Mouse (Mus musculus) lung, postnatal 36 days (tissue): Measurements from ENCODE around the gene Ccr7.

Source experiments
- DNase-seq: peaks from one replicate; pipeline ENCODE4 v3.0.0; 2022; ENCODE audit warnings: mixed read lengths

Ccr7 gene

DNA sequence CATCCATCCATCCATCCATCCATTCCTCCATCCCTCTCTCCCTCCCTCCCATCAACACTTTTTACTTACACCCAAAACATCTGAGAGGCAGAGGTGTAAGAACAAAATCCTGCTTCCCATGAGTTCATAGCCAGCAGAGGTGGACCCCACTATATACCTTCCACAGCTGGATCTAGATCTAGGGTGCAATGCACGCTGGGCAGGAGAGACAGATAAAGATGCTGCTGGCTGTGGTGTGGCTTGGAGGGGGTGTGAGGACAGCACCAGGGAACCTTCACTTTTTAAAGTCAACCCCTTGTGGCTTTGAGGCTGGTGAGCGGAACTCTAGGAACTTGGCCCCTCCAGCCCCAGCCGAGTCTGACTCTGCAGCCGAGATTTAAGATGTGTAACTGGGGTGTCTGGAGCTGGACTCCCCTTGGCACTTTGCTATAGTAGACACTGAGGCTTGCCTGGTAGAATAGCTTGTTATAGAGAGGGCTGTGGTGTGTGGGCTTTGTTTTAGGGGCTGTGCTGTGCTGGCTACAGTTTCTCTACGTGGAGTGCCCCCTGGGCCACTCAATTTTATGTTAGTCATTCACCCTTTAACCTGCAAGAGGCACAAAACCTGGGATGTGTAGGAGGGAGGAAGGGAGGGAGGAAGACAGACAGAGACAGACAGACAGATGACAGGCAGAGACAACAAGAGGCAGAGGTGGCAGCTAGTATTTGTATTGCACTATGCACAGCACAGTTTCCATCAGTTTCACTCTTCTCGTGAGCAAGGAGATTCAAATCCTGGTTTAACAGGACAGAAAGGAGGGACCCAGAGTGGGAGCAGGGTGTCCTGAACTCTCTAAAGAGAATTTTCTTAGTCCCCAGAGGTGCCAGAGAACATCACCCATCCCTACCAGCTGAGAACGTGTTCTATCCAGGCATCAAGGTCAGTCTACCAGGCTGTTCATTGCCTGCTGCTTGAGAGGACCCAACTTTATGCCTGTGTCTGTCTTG is 817 bp downstream of the Ccr7 start:
- no peak for DNase-seq

DNA sequence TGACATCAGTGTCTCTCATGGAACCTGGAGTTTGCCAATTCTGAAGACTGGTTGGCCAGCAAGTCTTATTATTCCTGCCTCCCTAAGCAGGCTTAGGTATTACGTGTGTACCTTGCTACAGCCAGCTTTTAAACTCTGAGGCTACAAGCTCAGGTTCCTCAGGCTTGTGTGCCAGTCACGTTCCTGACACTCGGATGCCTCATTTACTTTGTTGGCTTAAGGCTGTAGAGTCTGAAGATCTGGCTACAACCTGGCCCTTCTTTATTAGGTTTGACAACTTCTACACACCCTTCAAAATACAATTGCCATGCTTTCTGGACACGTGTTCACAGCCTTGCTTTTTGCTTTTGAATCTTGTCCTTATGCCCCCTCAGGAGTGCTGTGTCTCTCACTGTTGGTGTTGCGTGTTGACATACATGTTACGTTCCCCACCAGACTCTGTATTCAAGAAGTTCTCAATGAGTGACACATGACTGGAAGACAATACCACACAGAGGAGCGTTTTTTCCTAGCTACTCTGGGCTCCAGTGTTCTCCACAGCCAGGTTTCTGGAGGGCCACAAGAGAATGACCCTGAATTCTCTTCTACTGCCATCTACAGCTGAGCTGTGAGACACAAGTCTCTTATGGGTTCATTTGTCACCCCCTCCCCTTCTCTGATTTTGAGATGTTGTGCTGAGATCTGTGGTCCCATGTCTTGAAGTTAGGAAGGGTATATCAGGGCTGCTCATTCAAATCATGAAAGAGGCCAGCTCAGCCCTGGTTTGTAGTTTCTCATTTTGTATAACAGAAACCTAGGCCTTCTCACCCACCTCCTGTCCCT is 2.3 kb downstream of the Ccr7 start:
- DNase-seq: no peak

DNA sequence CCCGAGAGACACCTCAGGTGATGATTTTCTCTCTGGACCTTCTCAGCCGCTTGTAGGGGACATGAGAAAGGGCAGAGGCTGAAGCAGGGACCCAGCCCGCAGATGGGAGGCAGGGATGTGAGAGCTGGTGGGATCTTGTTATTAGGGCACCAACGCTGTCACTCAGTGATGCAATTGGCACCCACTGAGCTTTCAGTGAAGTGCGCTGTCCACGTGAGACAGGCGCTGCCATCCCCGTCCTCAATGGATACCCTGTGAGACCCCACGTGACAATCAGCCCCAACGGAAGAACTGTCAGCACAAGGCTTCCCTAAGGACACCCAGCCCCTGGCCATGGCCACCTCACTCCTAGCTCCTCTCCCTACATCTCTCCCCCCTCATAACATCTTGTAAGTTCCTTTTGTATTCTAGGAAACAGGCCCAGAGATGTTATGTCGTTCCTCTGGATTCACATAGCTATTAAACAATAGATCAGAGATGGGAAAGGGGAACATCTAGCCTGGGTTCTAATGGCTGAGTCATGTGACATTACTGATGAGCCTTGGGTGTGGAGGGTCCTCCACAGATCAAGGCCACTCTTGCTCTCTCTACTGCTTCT is 3.4 kb downstream of the Ccr7 start:
- no peak for DNase-seq

DNA sequence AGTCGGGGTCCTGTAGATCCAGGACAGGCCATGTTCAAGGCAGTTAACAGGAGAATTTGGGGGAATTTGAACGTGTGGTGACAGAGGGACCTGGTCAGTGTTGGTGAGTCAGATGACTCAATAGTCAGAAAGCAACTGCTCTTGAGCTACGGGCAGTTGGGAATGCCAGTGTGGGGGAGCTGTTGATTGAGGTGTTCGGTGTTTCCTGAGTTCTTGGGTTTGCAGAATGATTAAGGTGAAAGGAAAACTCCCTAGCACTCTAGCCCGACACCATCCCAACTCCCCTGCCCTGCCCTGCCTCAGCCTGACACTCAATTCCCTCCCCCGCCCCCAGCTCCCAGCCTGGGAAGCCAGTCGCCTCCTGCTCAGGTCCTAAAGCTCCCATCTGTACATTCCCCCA is 4.0 kb downstream of the Ccr7 start:
- DNase-seq: no peak

DNA sequence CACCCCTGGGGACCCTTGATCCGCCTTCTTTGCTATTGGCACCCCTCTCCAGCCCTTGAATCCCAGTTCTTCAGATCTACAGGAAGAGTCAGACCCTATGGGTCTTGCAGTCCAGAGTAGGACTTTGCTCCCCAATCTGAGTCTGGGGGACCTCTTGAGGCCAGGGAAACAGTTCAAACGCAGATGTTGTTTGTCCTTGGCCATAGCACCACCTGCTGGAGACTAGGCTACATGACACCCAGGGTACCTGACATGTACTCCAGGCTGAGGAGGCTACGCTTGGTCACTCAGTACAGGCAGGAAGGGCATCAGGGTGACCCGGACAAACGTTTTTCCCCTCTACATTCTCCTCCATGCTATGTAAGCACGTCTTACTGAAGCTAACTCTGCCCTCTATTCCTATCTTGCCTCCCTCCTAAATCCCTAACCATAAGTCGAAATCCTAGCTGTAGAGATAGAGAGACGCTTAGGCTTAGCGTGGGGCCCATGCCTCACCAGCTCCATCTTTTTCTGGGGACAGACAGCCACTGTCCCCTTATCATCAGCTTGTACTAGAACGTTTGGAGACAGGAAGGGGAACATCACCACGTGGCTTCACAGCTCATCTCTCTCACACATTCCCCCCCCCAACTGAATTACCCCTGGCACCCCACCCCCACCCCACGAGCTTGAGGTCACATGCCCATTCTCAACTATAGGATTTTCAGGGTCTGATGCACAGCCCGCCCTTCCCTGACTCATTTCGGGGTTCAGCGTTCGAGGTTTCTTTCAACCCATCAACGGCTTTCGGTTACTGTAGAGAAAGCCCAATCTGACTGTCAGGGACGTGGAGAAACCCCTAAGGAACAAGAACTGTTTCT is 4.7 kb downstream of the Ccr7 start:
- DNase-seq: peak; percentile 90

DNA sequence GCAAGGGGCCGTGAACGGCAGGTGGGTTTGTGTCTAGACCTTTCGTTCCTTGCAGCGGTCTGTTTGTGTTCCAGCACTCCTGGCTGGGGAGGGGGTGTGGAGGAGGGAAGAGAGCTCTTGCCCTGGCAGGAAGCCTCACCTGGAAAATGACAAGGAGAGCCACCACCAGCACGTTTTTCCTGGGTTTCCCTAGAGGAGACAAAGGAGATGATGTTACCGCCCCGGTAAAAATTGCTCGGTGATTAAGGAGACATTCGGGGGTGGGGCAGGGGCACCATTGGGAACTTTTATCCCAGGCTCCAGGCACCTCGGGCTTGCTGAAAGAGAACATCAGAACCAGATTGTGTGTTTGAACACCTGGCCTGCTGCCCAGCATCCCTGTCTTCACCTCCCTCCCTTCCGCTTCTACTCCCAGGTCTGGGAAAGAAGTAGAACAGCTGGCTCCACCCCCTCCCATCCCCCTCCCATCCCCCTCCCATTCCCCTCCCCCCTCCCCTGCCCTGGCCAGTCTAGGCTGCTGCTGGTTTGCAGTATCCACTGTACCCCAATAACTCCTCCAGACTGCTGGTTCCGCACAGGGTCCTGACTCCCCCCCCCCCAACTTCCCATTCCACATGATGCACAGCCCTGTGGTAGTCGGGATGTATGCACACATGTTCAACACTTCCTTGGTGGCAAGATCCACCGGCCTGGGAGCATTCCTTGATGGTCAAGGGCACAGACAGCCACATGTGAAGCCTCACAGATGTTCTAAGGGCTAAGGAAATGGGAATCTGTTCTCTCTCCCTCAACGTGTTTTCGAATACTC is 5.8 kb downstream of the Ccr7 start:
- no peak for DNase-seq

DNA sequence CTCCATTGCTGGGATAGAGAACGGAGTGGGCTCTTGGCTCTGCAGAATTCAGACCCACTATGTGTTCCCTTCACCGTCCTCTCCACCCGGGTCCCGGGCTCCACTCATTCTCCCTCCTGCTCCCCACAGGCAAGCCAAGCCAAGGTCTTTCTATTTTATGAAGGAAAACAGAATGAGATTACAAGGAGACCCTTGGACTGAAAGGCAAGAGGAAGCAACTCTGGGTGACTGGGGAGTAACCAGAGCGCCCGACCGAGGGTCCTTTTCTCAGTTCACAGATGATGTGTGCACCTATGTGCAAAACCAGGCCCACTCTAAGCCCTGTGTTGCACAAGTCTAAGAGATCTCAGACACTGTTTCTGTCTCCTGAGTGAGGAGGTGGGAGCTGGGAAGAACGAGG is 6.5 kb downstream of the Ccr7 start:
- no peak for DNase-seq

DNA sequence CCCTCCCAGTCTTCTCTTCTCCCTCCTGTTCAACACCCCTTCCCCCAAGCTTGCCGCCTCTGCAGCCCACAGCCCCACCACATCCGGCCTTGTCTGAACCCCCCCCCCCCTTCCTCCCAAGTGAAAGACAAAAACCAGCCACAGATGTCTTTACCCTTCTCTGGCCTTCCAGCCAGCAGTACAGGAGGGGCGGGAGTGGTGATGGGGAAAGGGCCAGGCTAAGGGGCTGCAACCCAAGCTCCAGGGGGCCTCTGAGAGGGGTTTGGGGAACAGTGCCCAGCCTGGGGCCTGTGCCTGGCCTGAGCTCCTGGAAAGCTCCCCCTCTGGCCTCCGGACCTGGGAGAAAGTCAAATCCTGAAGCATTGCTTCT is 7.0 kb downstream of the Ccr7 start:
- no peak for DNase-seq

DNA sequence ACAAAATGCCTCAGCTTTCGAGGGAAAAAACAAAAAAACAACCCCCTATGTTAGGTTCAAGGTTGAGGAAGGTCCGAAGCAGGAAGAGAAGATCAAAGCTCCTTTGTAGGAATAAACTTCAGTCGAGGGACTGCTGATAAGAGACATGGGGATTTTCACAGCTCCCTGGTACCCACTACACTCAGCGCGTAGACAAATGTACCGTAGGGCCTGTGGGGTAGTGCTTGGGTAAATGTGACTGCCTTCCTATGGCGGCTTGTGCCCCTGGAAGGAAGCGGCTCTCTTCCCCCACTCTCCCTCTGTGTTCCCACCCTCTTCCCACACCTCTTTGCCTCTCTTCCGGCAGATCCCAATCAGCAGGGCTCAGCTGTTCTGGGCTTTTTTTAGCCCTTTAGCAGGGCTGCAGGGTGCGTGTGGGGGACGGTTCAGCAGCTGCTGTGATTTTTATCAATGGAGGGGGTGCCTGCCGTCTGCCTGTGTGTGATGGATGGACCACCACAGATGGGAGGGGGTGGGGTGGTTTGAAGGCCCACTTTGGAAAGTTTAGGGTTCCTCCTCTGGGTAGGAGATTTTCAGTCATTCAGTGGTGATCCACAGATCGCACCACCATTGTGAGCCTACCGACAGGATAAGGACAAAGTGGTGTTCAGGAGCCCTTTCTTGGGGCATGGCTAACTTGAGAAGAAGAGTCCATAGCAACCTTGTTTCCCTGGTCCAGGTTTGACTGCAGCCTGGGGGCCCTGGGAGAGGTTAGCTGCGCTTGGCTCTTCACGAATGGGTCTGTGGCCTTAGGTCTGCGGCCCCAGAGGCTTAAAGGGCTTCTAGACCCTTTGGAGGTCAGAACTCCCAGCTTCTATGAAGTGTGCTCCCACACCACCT is 7.6 kb downstream of the Ccr7 start:
- peak; percentile 49 for DNase-seq

DNA sequence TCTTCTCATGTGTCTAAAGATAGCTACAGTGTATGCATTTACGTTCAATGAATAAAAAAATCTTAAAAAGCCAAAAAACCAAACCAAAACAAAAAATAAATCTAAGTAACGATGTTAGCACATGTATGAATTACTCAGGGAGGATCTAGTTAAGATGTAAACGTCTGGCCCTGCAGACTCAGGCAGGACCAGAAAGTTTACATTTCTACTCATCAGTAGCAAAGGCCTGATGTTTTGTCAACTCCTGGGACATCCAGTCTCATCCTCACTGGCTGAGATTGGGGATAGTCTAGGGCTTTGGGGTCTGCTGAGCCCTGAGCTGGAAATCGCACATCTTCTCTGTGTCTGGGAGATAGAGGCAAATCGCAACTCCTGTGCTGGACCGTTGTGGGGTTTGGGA is 8.3 kb downstream of the Ccr7 start:
- DNase-seq: no peak

DNA sequence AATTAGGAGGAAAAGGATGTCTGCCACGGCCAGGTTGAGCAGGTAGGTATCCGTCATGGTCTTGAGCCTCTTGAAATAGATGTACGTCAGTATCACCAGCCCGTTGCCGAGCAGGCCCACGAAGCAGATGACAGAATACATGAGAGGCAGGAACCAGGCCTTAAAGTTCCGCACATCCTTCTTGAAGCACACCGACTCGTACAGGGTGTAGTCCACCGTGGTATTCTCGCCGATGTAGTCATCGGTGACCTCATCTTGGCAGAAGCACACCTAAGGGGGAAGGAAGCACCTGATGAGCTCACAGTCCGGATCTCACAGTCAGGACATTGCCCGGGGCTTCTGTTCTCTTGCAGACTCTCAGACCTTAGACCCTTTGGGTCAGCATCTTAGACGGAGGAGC is 9.1 kb downstream of the Ccr7 start:
- no peak for DNase-seq

DNA sequence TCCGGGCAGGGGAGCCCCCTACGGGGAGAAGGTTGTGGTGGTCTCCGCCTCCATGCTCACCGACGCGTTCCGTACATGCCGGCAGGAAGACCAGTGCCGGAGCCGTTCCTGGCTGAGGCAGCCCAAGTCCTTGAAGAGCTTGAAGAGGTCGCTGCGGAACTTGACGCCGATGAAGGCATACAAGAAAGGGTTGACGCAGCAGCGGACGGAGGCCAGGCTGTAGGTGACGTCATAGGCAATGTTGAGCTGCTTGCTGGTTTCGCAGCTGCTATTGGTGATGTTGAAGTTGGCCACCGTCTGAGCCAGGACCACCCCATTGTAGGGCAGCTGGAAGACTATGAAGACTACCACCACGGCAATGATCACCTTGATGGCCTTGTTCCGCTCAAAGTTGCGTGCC is 9.9 kb downstream of the Ccr7 start:
- DNase-seq: no peak

DNA sequence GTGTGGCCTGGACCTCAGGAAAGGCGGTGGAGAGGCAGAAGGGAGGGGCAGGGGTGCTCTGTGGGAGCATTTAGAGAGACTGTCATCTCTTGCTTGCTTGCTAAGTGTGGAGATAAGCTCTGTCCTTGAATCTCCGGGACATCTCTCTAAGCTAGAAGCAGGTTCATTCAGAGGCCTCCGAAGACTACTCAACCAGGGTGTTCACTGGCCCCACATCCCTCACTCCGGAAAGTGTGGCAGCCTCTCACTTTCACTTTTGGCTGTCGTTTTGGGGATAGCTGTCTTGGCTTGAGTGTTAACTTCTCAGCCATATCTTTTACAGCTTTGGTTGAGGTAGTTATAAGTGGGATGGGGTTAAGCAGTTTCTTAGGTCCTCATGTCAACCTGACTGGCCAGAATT is 10.4 kb downstream of the Ccr7 start:
- no peak for DNase-seq

DNA sequence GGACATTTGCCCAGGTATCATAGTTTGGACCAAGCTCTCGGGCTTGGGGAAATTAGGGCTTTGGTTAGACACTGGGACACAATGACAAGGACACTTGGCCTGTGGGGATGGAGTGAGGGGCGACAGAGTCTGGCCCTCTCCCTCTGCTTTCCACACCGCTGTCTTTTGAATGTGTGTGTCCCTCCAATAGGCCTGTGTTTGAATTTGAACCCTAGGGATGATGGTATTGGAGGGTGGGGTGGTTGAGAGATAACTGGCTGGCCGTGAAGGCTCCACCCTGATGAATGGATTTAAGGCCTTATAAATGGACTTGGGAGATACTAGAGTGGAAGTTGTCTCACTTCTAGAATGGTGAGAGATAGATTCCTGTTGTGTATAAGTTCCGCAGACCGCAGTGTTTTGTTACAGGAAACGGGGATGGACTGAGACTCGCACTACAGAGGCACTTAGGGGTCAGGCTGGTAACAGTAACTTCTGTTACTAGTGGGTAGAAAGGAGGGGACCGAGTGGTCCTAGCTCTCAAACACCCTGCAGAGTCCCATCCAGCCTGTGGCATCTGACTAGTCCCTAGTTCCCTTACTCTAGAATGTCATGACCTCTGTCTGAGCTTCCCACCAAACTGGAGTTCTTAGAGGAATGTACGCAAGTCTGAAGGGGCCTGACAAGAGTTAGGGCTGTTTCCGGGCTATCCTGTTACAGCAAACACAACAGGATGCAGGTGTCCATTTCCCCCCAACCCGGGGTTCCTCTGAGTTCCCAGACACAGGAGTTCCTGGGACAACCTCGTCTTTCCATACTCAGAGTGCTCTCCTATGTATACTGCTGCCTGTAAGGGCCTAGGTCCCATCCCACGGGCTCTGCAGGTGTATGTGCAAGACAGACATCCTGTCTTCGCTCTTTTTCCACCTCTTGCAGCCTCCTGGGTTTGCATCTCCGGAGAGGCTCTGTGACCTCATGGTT is 11.5 kb downstream of the Ccr7 start:
- DNase-seq: no peak

DNA sequence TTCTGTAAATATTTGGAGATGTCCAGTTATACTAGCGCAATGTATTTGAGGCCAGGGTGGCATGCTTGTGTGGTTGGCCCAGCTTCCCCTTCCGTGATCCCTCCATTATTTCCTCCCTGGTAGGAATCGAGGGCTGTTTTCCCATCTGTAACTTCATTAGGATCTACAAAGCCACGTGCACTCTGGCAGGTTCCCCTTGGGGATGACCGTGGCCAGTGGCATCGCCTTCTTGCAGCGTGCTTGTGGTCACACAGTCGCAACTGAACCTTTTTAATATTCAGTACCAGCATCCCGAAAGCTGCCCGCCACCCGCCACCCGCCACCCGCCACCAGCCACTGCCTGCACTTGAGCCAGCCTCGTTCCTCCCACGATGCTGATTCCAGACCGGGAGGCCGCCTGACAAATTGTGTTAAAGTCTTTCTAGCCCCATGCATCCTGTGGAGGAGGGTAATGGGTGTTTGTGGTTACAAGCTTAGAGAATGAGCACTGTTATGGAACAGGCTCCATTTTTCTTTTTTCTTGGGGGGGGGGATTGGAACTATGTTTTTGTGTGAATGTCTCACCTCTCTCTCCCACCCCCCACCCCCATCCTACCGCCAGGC is 12.3 kb downstream of the Ccr7 start:
- no peak for DNase-seq

DNA sequence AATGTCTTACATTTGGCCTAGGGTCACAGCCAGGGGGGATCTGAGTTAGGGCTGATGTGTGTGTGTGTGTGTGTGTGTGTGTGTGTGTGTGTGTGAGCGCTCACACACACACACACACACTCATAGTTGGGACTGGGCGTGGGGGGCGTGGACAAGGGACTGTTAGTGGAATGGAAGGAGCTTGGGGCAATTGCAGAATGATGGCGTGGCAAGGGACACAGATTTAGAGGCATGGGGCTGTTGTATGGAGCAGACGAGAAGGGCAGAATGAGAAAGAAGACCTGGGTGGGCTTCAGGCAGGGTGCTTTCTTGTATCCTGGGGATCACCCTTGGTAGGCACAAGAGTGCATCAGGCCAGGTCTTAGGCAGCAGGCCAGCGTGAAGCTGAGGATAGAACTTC is 12.8 kb downstream of the Ccr7 start:
- no peak for DNase-seq

DNA sequence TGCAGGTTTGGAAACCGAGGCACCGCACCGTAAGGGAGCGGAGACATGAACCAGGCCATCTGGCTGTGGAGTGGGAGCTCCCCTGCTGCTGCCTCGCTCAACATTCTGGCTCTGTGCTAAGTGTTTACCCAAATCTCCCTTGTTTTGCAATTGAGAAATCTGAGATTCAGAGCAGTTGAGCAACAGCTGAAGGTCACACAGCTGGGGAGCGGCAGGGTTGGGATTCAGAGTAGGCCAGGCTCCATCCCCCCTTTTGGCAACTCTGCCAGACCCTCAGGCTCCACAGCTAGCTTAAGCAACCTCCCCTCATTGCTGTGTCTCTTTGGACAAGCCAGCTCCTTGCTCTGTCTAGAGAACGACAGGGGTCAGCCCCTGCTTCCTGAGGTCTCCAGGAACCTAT is 13.3 kb downstream of the Ccr7 start:
- peak; percentile 77 for DNase-seq

DNA sequence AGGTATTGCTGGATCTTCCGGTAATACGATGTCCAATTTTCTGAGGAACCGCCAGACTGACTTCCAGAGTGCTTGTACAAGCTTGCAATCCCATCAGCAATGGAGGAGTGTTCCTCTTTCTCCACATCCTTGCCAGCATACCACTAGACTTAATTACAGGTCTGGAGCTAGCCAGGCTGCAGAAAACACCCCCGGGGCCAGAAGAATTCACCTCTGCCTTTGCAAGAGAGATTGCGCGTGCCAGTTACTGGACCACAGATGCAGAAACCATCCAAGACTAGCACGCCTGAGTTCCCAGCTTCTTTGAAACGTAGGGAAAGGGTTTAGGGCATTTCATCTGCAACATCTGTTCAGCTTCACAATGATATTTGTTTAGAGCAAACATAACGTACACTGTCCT is 15.9 kb downstream of the Ccr7 start:
- DNase-seq: no peak

DNA sequence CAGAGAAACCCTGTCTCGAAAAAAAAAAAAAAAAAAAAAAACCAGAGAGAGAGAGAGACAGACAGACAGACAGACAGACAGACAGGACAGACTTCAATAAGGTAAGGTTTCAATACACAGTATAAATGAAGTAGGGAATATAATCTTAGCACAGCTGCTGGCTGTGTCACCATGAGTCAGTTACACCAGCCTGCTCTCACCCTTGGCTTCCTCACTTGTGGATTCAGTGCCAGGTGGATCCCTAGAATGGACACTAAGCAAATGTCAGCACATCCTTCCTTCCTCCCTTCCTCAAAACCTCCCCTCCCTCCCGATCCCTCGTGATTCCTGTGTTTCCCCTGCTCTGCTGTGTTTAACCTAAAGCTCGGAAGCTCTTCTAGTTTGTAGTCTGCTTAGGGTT is 17.5 kb downstream of the Ccr7 start:
- no peak for DNase-seq
